8 mouse cellular contexts compared by ENCODE assay signal in the genomic region with DNA sequence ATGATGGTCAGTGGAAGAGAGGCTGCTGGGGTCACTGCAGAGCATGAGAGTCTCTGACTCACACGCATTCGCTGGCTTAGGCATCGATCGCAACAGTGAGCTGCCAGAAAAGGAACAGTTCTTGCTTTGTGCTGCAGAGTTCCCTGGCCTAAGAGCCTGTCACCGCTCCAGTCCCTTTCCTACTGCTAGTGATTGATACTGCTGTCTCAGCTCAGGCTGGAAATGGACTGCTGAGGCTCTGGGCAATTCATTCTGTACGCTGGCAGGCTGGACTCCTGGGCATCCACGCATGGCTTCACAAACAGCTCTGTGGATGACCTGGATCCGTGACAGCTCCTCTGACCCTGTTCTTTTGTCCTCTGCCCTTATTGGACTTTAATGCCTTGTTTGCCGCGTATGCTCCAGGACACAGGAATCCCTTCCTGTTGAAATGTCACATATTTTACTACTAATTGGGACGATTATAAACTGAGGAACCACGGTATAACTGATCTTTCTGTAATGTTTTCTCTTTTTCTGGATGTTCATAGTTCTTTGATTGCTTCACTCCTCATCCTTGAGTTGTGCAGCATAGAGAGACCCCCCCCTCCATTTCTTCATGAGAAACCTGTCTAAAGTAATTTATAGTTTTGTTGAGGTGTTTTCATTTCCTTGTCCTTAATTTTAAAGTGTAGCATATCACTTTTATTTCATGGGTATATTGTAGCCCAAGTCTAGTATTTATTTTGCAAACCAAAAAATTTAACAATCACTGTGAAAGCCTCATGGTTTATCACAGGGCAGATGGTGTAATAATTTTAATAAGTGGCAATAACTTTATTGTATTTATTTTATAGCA.
DNase-seq lines count a peak whose midpoint lies in the region; ATAC-seq and TF ChIP-seq lines count a peak whose summit lies in the region.

No protein-coding gene starts in this region.

- ATAC-seq in intestine, embryonic 14.5 days (replicated peaks; ENCODE audit: low FRiP score, low TSS enrichment, low read depth): 0 out of 2 replicates have a peak, but pooled peaks have one; percentile 47
- ATAC-seq in midbrain, embryonic 14.5 days (ENCODE audit: low FRiP score, low TSS enrichment): peak; percentile 38

- H3K27ac ChIP-seq in bone marrow macrophage, adult 2 months (ENCODE audit: insufficient read depth, low read depth, low read length): peak overlapping the region; percentile 21; the same call in 1 of the 2 replicates
- H3K27ac ChIP-seq in intestine, embryonic 14.5 days (ENCODE audit: low read depth): no peak overlapping the region
- 0 out of 2 replicates have a peak overlapping the region, but pooled peaks have one; percentile 45 for H3K27ac ChIP-seq in midbrain, embryonic 14.5 days (replicated peaks; ENCODE audit: low read depth, low read length)

- H3K36me3 ChIP-seq in intestine, embryonic 14.5 days (ENCODE audit: control insufficient read depth, insufficient read depth, low read length): no peaks in the 10 kb centered on the region
- H3K36me3 ChIP-seq in midbrain, embryonic 14.5 days (ENCODE audit: control insufficient read depth, insufficient read depth, low read length): no peaks in the 10 kb centered on the region
- H3K36me3 ChIP-seq in splenic B cell, adult 2 months (ENCODE audit: control insufficient read depth, insufficient read depth, low read length, poor library complexity, severe bottlenecking): no peaks in the 10 kb centered on the region; the same call in 1 of the 2 replicates

- 41% methylated on average over 12 of the region's 12 CpGs for WGBS in intestine, embryonic 14.5 days
- WGBS in midbrain, embryonic 14.5 days: 9% methylated on average over 12 of the region's 12 CpGs

- no peak for TF ChIP-seq CTCF in bone marrow macrophage, adult 2 months (IDR thresholded peaks at IDR 0.05; ENCODE audit: low read depth, low read length)

- no peak overlapping the region for H3K9ac ChIP-seq in intestine, embryonic 14.5 days (ENCODE audit: low read length)
- 0 out of 2 replicates have a peak overlapping the region, but pooled peaks have one; percentile 20 for H3K9ac ChIP-seq in midbrain, embryonic 14.5 days (replicated peaks; ENCODE audit: low read length)

- H3K4me1 ChIP-seq in bone marrow macrophage, adult 2 months (ENCODE audit: control insufficient read depth, insufficient read depth, low read length): peaks cover 36% of the 10 kb centered on the region
- H3K4me1 ChIP-seq in intestine, embryonic 14.5 days (replicated peaks; ENCODE audit: control insufficient read depth, insufficient read depth, low read length): peaks cover 18% of the 10 kb centered on the region
- H3K4me1 ChIP-seq in midbrain, embryonic 14.5 days (ENCODE audit: control insufficient read depth, insufficient read depth, low read length): peaks cover 6% of the 10 kb centered on the region; the same call in 1 of the 2 replicates

- H3K9me3 ChIP-seq in intestine, embryonic 14.5 days (ENCODE audit: control insufficient read depth, low read length): no peaks in the 10 kb centered on the region
- no peaks in the 10 kb centered on the region for H3K9me3 ChIP-seq in midbrain, embryonic 14.5 days (ENCODE audit: control insufficient read depth, low read length)

- no peak overlapping the region for H3K4me2 ChIP-seq in intestine, embryonic 14.5 days (ENCODE audit: low read length)
- peak overlapping the region; percentile 21; the same call in 1 of the 2 replicates for H3K4me2 ChIP-seq in midbrain, embryonic 14.5 days (ENCODE audit: low read length)

- peak; percentile 75 for DNase-seq in embryo, embryonic 11 days
- DNase-seq in gastrocnemius, postnatal 25 days: peak; percentile 86
- no peak for DNase-seq in intestine, embryonic 14.5 days (ENCODE audit: low spot score)
- DNase-seq in left cerebral cortex, adult 18-20 months (ENCODE audit: low spot score in 2 of 2): peak; percentile 48 to 53
- peak; percentile 65 for DNase-seq in midbrain, embryonic 14.5 days
- peak; percentile 19 for DNase-seq in splenic B cell, adult 2 months (ENCODE audit: low read depth, low spot score)
- no peak for DNase-seq in c-Kit-positive CD71-positive TER-119-positive erythroid progenitor cells, embryonic 14.5 days (ENCODE audit: low spot score)

- TF ChIP-seq POLR2A in bone marrow macrophage, adult 2 months (IDR thresholded peaks at IDR 0.05; ENCODE audit: borderline replicate concordance, low read depth, low read length): no peak

- no peak overlapping the region for H3K4me3 ChIP-seq in bone marrow macrophage, adult 2 months (ENCODE audit: insufficient read depth, low read length)
- H3K4me3 ChIP-seq in intestine, embryonic 14.5 days (ENCODE audit: low read depth, low read length): no peak overlapping the region
- H3K4me3 ChIP-seq in midbrain, embryonic 14.5 days (replicated peaks; ENCODE audit: low read depth, low read length): no peak overlapping the region

- H3K27me3 ChIP-seq in intestine, embryonic 14.5 days (replicated peaks; ENCODE audit: control insufficient read depth, insufficient read depth, low read length): no peaks in the 10 kb centered on the region
- no peaks in the 10 kb centered on the region for H3K27me3 ChIP-seq in midbrain, embryonic 14.5 days (ENCODE audit: control insufficient read depth, insufficient read depth, low read length)
- no peaks in the 10 kb centered on the region for H3K27me3 ChIP-seq in splenic B cell, adult 2 months (ENCODE audit: control insufficient read depth, insufficient read depth, low read length, poor library complexity, severe bottlenecking)

Comparison
In these comparisons a context has a peak if more than half of its experiments do, and no peak if none do; other contexts are left out.
1. DNase-seq: peak in embryo, embryonic 11 days (single experiment), gastrocnemius, postnatal 25 days (single experiment), left cerebral cortex, adult 18-20 months (2 of 2), midbrain, embryonic 14.5 days (single experiment) and splenic B cell, adult 2 months (single experiment); none in intestine, embryonic 14.5 days (single experiment) and c-Kit-positive CD71-positive TER-119-positive erythroid progenitor cells, embryonic 14.5 days (single experiment).